Mouse (Mus musculus): ENCODE measurements at regions not wholly inside any gene's neighbourhood (a gene's known extent, or its start where the extent isn't known, plus 50 kb on each side); places are given as distances from the start of the nearest gene placed in this dataset.

DNA sequence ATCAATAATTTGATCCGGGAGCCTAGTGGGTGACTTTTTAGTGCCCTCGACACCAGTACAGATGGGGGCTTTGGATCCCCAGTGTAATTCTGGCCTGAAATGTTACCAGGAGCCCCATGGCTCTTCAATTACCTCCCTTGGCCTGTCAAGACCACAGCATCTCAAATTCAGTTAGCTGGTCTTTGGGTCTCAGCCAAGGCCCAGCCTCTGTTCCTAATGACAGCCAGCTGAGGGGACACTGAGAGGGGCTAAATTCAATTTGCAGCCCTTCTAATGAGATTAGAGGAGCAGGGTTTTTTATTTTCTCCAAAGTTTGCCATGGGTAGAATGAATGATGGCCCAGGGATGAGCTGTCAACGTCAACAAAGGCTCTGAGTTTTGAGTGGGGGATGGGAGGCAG, 109.9 kb upstream of the Tbx20 start:
- Histone ChIP-seq H3K9ac (ENCODE audit: low read length) (no peak overlapping the region), H3K4me3 (ENCODE audit: low read depth, low read length) (no peak overlapping the region), H3K27ac (replicated peaks; ENCODE audit: low read depth, low read length) (no peak overlapping the region), H3K4me2 (ENCODE audit: low read depth, severe bottlenecking) (no peak overlapping the region), H3K9me3 (ENCODE audit: control insufficient read depth, low read length) (no peaks in the 10 kb centered on the region), H3K36me3 (ENCODE audit: control insufficient read depth, insufficient read depth, low read length) (no peaks in the 10 kb centered on the region), H3K4me1 (ENCODE audit: control insufficient read depth, insufficient read depth, low read length) (no peaks in the 10 kb centered on the region), H3K27me3 (ENCODE audit: control insufficient read depth, insufficient read depth, low read length) (no peaks in the 10 kb centered on the region)
- 71% methylated on average over 2 of the region's 3 CpGs for WGBS
- no peak for DNase-seq (ENCODE audit: low spot score)
- no peak for ATAC-seq (ENCODE audit: insufficient number of reproducible peaks, low FRiP score, low TSS enrichment, low read depth)

DNA sequence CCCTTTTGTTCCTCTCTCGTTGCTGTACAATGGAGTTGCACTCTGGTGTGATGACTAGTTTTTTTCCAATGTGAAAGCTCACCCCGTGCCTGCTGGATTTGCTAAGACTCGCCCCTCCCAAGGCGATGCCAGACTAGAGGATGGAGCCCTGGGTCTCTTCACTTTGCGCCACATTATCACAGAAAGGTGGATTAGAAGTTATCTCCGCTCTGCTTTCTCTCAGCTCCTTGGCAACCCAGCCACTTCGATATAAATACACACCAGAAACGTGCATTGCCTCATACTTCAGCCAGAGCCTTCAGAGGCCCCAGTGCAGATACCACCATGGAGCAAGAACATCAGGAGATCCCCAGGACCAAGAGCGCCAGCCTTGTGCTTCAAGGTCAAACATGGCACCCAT, 114.2 kb upstream of the Tbx20 start:
- no peak for ATAC-seq (ENCODE audit: insufficient number of reproducible peaks, low FRiP score, low TSS enrichment, low read depth)
- WGBS: 85% methylated on average over 9 of the region's 9 CpGs

DNA sequence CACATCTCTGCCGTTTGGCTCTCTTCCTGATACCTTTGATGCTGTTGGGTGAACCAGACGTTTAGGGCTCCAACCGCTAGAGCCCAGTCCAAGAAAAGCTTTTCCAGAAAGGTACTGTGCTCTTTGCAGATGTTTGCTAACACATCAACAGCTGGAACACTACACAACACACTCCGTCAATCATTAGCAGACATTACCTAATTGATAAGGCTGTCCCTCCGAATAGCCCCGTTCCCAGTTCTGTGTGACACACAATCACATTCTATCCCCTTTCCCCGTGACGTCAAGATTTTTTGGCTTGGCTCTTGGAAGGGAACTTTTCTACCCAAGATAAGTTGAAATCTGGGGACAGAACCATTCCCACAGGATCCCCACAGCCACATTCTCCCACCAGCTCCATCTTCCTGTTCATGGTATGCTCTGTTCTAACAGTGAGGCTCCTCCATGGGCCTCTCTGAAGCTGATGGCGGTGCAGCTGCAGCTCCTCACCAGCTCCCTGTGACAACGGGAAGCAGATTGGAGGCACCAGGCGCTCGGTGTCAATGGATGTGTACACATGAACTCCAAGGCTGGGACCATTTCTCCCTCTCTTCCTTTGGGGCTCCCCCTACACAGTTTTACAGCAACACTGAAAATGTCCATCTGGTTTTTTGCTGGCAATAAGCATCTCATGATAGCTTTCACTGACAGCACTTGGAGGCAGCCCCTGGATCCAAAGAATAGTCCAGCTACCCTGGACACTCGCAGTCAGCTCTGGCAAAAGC, 122.6 kb upstream of the Tbx20 start:
- Histone ChIP-seq H3K9ac (ENCODE audit: low read length) (no peak overlapping the region), H3K4me1 (ENCODE audit: control insufficient read depth, insufficient read depth, low read length) (no peaks in the 10 kb centered on the region), H3K36me3 (ENCODE audit: control insufficient read depth, insufficient read depth, low read length) (no peaks in the 10 kb centered on the region), H3K4me2 (ENCODE audit: low read depth, severe bottlenecking) (no peak overlapping the region), H3K4me3 (ENCODE audit: low read depth, low read length) (no peak overlapping the region), H3K9me3 (ENCODE audit: control insufficient read depth, low read length) (no peaks in the 10 kb centered on the region), H3K27me3 (ENCODE audit: control insufficient read depth, insufficient read depth, low read length) (no peaks in the 10 kb centered on the region), H3K27ac (replicated peaks; ENCODE audit: low read depth, low read length) (no peak overlapping the region)
- 73% methylated on average over 13 of the region's 13 CpGs for WGBS
- no peak for DNase-seq (ENCODE audit: low spot score)
- no peak for ATAC-seq (ENCODE audit: insufficient number of reproducible peaks, low FRiP score, low TSS enrichment, low read depth)

More for the DNA sequence above, 114.2 kb upstream of the Tbx20 start:
- Histone ChIP-seq H3K4me2 (ENCODE audit: low read depth, severe bottlenecking) (no peak overlapping the region), H3K9me3 (ENCODE audit: control insufficient read depth, low read length) (no peaks in the 10 kb centered on the region), H3K9ac (ENCODE audit: low read length) (no peak overlapping the region), H3K4me3 (ENCODE audit: low read depth, low read length) (no peak overlapping the region), H3K27me3 (ENCODE audit: control insufficient read depth, insufficient read depth, low read length) (no peaks in the 10 kb centered on the region), H3K36me3 (ENCODE audit: control insufficient read depth, insufficient read depth, low read length) (no peaks in the 10 kb centered on the region), H3K27ac (replicated peaks; ENCODE audit: low read depth, low read length) (no peak overlapping the region), H3K4me1 (ENCODE audit: control insufficient read depth, insufficient read depth, low read length) (no peaks in the 10 kb centered on the region)
- no peak for DNase-seq (ENCODE audit: low spot score)

DNA sequence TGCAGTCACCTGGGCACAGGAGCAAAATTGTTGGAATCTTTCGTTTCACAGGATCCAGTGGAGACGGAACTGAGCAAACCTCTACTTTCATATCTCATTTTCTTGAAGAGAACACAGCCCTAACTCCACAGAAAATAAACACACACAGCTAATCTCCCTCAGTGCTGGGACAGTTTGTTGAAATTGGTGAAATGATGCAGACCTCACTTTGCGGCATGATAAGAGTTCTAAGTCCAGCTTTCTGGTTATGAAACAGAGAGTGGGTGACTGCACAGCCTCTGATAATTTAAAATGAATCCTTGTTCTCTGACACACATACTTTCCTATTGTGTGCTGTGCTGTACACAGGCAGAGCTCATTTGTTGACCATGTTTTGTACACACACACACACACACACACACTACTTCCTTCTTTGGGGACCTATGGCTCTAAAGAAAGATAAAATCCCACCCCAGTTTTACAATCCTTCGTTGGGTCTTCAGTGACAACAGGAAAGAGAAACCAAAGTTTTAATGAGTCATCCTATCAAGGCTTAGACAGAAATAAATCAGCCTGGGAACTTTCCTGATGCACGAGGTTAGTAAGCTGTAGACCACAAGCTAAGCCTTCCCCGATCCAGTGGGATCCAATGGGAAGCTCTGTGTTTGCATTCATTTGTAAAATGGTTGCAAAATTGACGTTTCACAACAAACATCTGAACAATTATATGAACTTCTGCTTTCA, 125.3 kb upstream of the Tbx20 start:
- H3K4me1 ChIP-seq (ENCODE audit: control insufficient read depth, insufficient read depth, low read length): no peaks in the 10 kb centered on the region
- H3K4me3 ChIP-seq (ENCODE audit: low read depth, low read length): no peak overlapping the region
- DNase-seq (ENCODE audit: low spot score): no peak
- ATAC-seq (ENCODE audit: insufficient number of reproducible peaks, low FRiP score, low TSS enrichment, low read depth): no peak
- no peak overlapping the region for H3K4me2 ChIP-seq (ENCODE audit: low read depth, severe bottlenecking)
- no peak overlapping the region for H3K27ac ChIP-seq (replicated peaks; ENCODE audit: low read depth, low read length)
- WGBS: 82% methylated on average over 7 of the region's 7 CpGs
- H3K9me3 ChIP-seq (ENCODE audit: control insufficient read depth, low read length): no peaks in the 10 kb centered on the region
- H3K9ac ChIP-seq (ENCODE audit: low read length): no peak overlapping the region
- H3K27me3 ChIP-seq (ENCODE audit: control insufficient read depth, insufficient read depth, low read length): no peaks in the 10 kb centered on the region
- H3K36me3 ChIP-seq (ENCODE audit: control insufficient read depth, insufficient read depth, low read length): no peaks in the 10 kb centered on the region

DNA sequence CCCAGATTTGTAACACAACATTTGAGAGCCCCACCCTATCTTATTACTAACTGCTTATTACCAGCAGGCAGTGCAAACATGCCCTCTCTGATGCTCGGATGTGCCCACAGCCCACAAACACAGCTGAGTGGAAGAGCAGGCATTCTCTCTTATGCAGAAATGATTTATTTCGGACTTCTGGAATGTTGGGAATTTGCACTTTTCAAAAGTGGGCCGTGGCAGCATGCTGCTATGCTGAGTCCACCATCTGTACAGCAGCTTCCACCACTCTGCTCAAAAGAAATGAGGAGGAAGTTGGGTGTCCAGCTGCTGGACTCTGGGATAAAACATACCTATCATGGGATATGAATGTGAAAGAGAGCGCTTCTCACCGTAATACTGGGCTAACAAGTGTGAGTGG, 129.6 kb upstream of the Tbx20 start:
- DNase-seq (ENCODE audit: low spot score) (no peak), ATAC-seq (ENCODE audit: insufficient number of reproducible peaks, low FRiP score, low TSS enrichment, low read depth) (no peak)
- H3K4me3 ChIP-seq (ENCODE audit: low read depth, low read length): no peak overlapping the region
- no peaks in the 10 kb centered on the region for H3K36me3 ChIP-seq (ENCODE audit: control insufficient read depth, insufficient read depth, low read length)
- H3K9me3 ChIP-seq (ENCODE audit: control insufficient read depth, low read length): no peaks in the 10 kb centered on the region
- WGBS: 77% methylated on average over 5 of the region's 5 CpGs
- no peak overlapping the region for H3K4me2 ChIP-seq (ENCODE audit: low read depth, severe bottlenecking)
- H3K27ac ChIP-seq (replicated peaks; ENCODE audit: low read depth, low read length): no peak overlapping the region
- H3K4me1 ChIP-seq (ENCODE audit: control insufficient read depth, insufficient read depth, low read length): no peaks in the 10 kb centered on the region
- no peaks in the 10 kb centered on the region for H3K27me3 ChIP-seq (ENCODE audit: control insufficient read depth, insufficient read depth, low read length)
- H3K9ac ChIP-seq (ENCODE audit: low read length): no peak overlapping the region

DNA sequence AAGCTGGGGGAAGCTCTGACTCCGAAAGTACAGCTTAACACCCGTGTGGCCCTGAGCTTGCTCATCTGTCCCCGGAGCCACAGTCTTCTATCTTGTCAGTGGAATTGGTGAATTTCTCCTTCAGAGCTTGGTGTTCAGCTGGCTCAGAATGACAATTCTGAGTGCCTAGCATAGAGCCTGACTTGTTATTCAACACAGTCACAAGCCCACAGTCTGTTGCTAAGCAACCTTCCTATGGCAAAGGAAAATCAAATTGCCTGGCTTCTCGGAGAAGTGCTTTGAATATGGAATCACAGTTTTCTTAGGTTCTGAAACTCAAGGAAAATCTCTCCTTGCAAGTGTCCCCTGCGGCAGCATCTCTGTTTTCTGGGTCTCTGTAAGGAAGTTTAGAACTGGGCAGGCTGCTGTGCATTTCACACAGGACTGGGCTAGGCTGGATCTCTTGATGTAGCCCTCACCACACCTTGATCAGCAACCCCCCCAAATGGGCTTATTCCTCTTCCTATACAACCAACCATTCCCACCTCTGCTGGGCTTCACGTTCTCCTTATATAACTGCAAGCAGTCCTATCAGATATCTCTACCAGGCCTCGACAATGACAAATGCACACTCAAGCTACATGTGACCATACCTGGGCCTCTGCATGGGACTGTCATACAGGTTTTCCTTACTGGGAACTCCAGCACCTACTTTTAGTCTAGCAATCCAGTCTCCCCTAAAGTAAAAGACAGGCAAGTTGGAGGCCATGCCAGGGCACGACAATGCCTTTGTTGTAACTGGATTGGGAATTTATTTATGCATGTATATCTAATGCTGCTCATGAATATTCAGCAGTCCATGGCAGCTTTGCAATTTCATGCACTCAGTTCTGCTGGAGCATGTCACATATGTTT, 135.2 kb upstream of the Tbx20 start:
- Histone ChIP-seq H3K9ac (ENCODE audit: low read length) (no peak overlapping the region), H3K4me1 (ENCODE audit: control insufficient read depth, insufficient read depth, low read length) (no peaks in the 10 kb centered on the region), H3K9me3 (ENCODE audit: control insufficient read depth, low read length) (no peaks in the 10 kb centered on the region), H3K36me3 (ENCODE audit: control insufficient read depth, insufficient read depth, low read length) (no peaks in the 10 kb centered on the region), H3K27me3 (ENCODE audit: control insufficient read depth, insufficient read depth, low read length) (no peaks in the 10 kb centered on the region), H3K4me3 (ENCODE audit: low read depth, low read length) (no peak overlapping the region), H3K27ac (replicated peaks; ENCODE audit: low read depth, low read length) (no peak overlapping the region), H3K4me2 (ENCODE audit: low read depth, severe bottlenecking) (no peak overlapping the region)
- no peak for DNase-seq (ENCODE audit: low spot score)
- no peak for ATAC-seq (ENCODE audit: insufficient number of reproducible peaks, low FRiP score, low TSS enrichment, low read depth)
- WGBS: 76% methylated on average over 8 of the region's 8 CpGs

DNA sequence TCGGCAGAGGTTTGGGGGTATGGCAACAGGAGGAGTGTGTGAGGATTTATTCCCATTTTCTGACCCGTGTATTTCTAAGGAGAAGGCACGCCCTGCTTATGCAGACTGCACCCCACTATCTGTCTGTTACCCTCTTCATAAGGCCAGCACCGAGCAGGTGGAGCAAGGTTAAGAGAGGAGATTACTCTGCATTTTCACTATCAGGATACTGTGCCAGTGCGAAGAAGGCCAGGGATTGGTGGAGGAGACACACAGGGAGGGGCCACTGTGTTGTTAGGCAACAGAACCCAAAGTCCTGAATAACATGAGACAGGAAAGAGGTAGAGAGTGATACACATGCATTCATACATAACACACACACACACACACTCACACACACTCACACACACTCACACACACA, 136.6 kb upstream of the Tbx20 start:
- Histone ChIP-seq H3K4me2 (ENCODE audit: low read depth, severe bottlenecking) (no peak overlapping the region), H3K4me3 (ENCODE audit: low read depth, low read length) (no peak overlapping the region), H3K27ac (replicated peaks; ENCODE audit: low read depth, low read length) (no peak overlapping the region), H3K4me1 (ENCODE audit: control insufficient read depth, insufficient read depth, low read length) (no peaks in the 10 kb centered on the region), H3K9me3 (ENCODE audit: control insufficient read depth, low read length) (no peaks in the 10 kb centered on the region), H3K36me3 (ENCODE audit: control insufficient read depth, insufficient read depth, low read length) (no peaks in the 10 kb centered on the region), H3K27me3 (ENCODE audit: control insufficient read depth, insufficient read depth, low read length) (no peaks in the 10 kb centered on the region), H3K9ac (ENCODE audit: low read length) (no peak overlapping the region)
- ATAC-seq (ENCODE audit: insufficient number of reproducible peaks, low FRiP score, low TSS enrichment, low read depth) (no peak), DNase-seq (ENCODE audit: low spot score) (no peak)
- 69% methylated on average over 5 of the region's 5 CpGs for WGBS

DNA sequence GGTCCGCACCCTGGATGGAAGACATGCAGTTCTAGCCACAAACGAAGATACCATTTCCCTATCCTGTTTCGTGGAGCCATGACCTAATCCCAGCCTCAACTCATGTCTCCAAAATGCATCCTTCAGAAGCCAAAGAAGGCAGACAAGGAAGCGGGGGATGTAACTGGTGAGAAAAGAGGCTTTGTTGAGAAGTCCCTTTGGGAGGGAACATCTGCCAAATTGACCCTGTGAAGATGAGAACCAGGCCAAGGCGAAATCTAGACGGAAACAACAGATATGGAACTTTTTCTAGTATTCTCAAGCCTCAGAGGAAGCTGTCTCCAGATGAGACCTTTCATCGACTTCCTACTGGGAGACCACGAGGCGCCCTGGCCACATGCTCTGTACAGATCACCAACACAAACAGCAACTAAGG, 145.9 kb upstream of the Tbx20 start:
- no peak overlapping the region for H3K9ac ChIP-seq (ENCODE audit: low read length)
- no peaks in the 10 kb centered on the region for H3K9me3 ChIP-seq (ENCODE audit: control insufficient read depth, low read length)
- H3K4me1 ChIP-seq (ENCODE audit: control insufficient read depth, insufficient read depth, low read length): no peaks in the 10 kb centered on the region
- no peaks in the 10 kb centered on the region for H3K27me3 ChIP-seq (ENCODE audit: control insufficient read depth, insufficient read depth, low read length)
- H3K36me3 ChIP-seq (ENCODE audit: control insufficient read depth, insufficient read depth, low read length): no peaks in the 10 kb centered on the region
- H3K4me3 ChIP-seq (ENCODE audit: low read depth, low read length): no peak overlapping the region
- 88% methylated on average over 9 of the region's 9 CpGs for WGBS
- DNase-seq (ENCODE audit: low spot score) (no peak), ATAC-seq (ENCODE audit: insufficient number of reproducible peaks, low FRiP score, low TSS enrichment, low read depth) (no peak)
- H3K27ac ChIP-seq (replicated peaks; ENCODE audit: low read depth, low read length): no peak overlapping the region
- no peak overlapping the region for H3K4me2 ChIP-seq (ENCODE audit: low read depth, severe bottlenecking)

All from limb, embryonic 11.5 days (tissue).